In the genomic region with DNA sequence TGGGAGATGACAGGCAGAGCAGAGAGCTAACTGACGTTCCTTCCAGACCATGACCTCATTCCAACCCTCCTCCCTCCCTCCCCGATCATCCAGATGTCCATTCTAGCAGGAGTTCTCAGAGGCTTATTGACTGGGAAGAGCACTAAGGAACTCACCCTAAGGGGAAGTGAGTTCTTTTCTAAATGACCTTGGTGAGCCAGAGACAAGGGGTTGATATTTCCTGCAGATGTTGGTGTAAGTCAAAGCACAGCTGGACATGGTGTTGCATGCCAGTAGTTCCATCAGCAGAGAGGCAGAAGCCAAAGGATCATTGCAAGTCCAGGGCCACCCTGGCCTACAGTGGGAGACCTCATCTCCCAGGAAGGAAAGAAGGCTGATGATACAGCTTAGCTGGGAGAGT, we compare ENCODE assay signal across 23 mouse cellular contexts. TPM values are rescaled to one million over a fixed set of nuclear protein-coding genes. Genes with fewer than 3 reads are reported as not detected.
A peak's percentile ranks its signal among the peaks of the same experiment; 100 is the strongest.
DNase-seq lines count a peak whose midpoint lies in the region; ATAC-seq and TF ChIP-seq lines count a peak whose summit lies in the region.
"Had no signal": no experiment of that assay in that cellular context is flagged by ENCODE, and none has a peak within 500 bp of the region (broad histone marks: within the 10 kb centered on the region; RNA-seq: fewer than 3 reads in every experiment).

No protein-coding gene starts in this region.

- H3K4me2 ChIP-seq in stomach, embryonic 15.5 days = no peak overlapping the region
- H3K4me2 ChIP-seq in forebrain, embryonic 14.5 days (ENCODE audit: low read length) = no peak overlapping the region
- H3K4me2 ChIP-seq: hindbrain, embryonic 12.5 days; limb, embryonic 13.5 days; liver, embryonic 15.5 days; midbrain, embryonic 12.5 days had no signal

- no peak for TF ChIP-seq CTCF in kidney, adult 2 months (conservative IDR thresholded peaks at IDR 0.05; ENCODE audit: insufficient read depth, insufficient read length, low read depth, low read length)

- peak; percentile 12 for DNase-seq in kidney, adult 2 months
- DNase-seq in kidney, postnatal 10 days = no peak
- DNase-seq in brain, adult 2 months (ENCODE audit: low read depth, low spot score) = peak; percentile 17
- peak; percentile 68 to 70 for DNase-seq in heart, postnatal 10 days
- no peak for DNase-seq in forebrain, embryonic 14.5 days (ENCODE audit: low spot score)
- DNase-seq: adrenal gland, postnatal 10 days; cerebellum, adult 9-10 months; embryo, embryonic 11 days; kidney, adult 18-20 months; lung, postnatal 36 days; thymus, adult 2 months had no signal

- H3K36me3 ChIP-seq in kidney, adult 2 months (ENCODE audit: control insufficient read depth, insufficient read depth, low read length) = no peaks in the 10 kb centered on the region
- peaks cover 7% of the 10 kb centered on the region; the same call in 1 of the 2 replicates for H3K36me3 ChIP-seq in stomach, embryonic 15.5 days
- peaks cover 24% of the 10 kb centered on the region for H3K36me3 ChIP-seq in forebrain, embryonic 14.5 days (ENCODE audit: control insufficient read depth, insufficient read depth, low read length)
- H3K36me3 ChIP-seq: hindbrain, embryonic 12.5 days had no signal

- TF ChIP-seq POLR2A in kidney, adult 2 months (IDR thresholded peaks at IDR 0.05; ENCODE audit: low read depth, low read length) = no peak

- ATAC-seq in stomach, embryonic 15.5 days (ENCODE audit: insufficient read depth, low FRiP score, low read depth) = no peak
- ATAC-seq in cerebellum, adult (ENCODE audit: insufficient number of reproducible peaks, low FRiP score, low TSS enrichment) = no peak
- no peak for ATAC-seq in erythroblast, adult 5-6 weeks (replicated peaks; ENCODE audit: low FRiP score, poor library complexity, severe bottlenecking)
- ATAC-seq in forebrain, embryonic 14.5 days = no peak
- ATAC-seq: forebrain, embryonic 16.5 days had no signal

- H3K4me3 ChIP-seq in kidney, adult 2 months (ENCODE audit: insufficient read depth, low read depth, low read length) = no peak overlapping the region
- H3K4me3 ChIP-seq in stomach, embryonic 15.5 days (replicated peaks) = no peak overlapping the region
- no peak overlapping the region for H3K4me3 ChIP-seq in forebrain, embryonic 14.5 days (ENCODE audit: low read depth, low read length)
- H3K4me3 ChIP-seq: hindbrain, embryonic 12.5 days; limb, embryonic 13.5 days; liver, embryonic 15.5 days; midbrain, embryonic 12.5 days; myocyte had no signal

- intact Hi-C loops in heart, postnatal 10 days (cut with DNase I) = loop anchor here (10.0 kb wide), 1 partner anchor 397 kb away; no protein-coding TSS in a partner anchor

- 31% methylated on average over 2 of the region's 2 CpGs for WGBS in kidney, adult 2 months
- 26% methylated on average over 2 of the region's 2 CpGs for WGBS in stomach, embryonic 15.5 days
- WGBS in forebrain, embryonic 14.5 days = 60% methylated on average over 2 of the region's 2 CpGs

- H3K9me3 ChIP-seq in stomach, embryonic 15.5 days = no peaks in the 10 kb centered on the region
- no peaks in the 10 kb centered on the region for H3K9me3 ChIP-seq in forebrain, embryonic 14.5 days (replicated peaks; ENCODE audit: control insufficient read depth, low read length)
- H3K9me3 ChIP-seq: hindbrain, embryonic 12.5 days; limb, embryonic 13.5 days; liver, embryonic 15.5 days; midbrain, embryonic 12.5 days had no signal

- H3K9ac ChIP-seq in stomach, embryonic 15.5 days = no peak overlapping the region
- no peak overlapping the region for H3K9ac ChIP-seq in forebrain, embryonic 14.5 days (ENCODE audit: low read length)
- H3K9ac ChIP-seq: hindbrain, embryonic 12.5 days; limb, embryonic 13.5 days; liver, embryonic 15.5 days; midbrain, embryonic 12.5 days had no signal

- no peaks in the 10 kb centered on the region for H3K27me3 ChIP-seq in kidney, adult 2 months (replicated peaks; ENCODE audit: control insufficient read depth, insufficient read depth, low read length)
- no peaks in the 10 kb centered on the region for H3K27me3 ChIP-seq in stomach, embryonic 15.5 days (replicated peaks)
- H3K27me3 ChIP-seq in forebrain, embryonic 14.5 days (replicated peaks; ENCODE audit: control insufficient read depth, insufficient read depth, low read length) = no peaks in the 10 kb centered on the region
- H3K27me3 ChIP-seq: hindbrain, embryonic 12.5 days; limb, embryonic 13.5 days; liver, embryonic 15.5 days; midbrain, embryonic 12.5 days had no signal

- no peak overlapping the region for H3K27ac ChIP-seq in kidney, adult 2 months (ENCODE audit: insufficient read depth, low read depth, low read length)
- peak overlapping the region; percentile 40; the same call in 1 of the 2 replicates for H3K27ac ChIP-seq in stomach, embryonic 15.5 days
- H3K27ac ChIP-seq in forebrain, embryonic 14.5 days (ENCODE audit: low read depth, low read length) = no peak overlapping the region
- H3K27ac ChIP-seq: hindbrain, embryonic 12.5 days; limb, embryonic 13.5 days; liver, embryonic 15.5 days; midbrain, embryonic 12.5 days had no signal

- peaks cover 28% of the 10 kb centered on the region for H3K4me1 ChIP-seq in kidney, adult 2 months (ENCODE audit: control insufficient read depth, insufficient read depth, low read length)
- peaks cover 3% of the 10 kb centered on the region; the same call in 1 of the 2 replicates for H3K4me1 ChIP-seq in stomach, embryonic 15.5 days
- no peaks in the 10 kb centered on the region for H3K4me1 ChIP-seq in forebrain, embryonic 14.5 days (ENCODE audit: control insufficient read depth, insufficient read depth, low read length)

RNA-seq across cellular contexts. Expression of gene Cdc25a, which starts 22.6 kb away (rescaled TPM):
- 3.2 and 4.3 TPM in 2 replicates for polyA plus RNA-seq in kidney, adult 2 months (2012; rRNA removed)
- total RNA-seq in heart, postnatal 10 days (2021) = 1 to 10 TPM; 7.1 to 9.4 TPM
- polyA plus RNA-seq in stomach, embryonic 15.5 days (2015; fragmentation: Nextera tagmentation; extraction: Ambion mirVana) = 28.8 and 33.2 TPM in 2 replicates
- 10.0 and 11.1 TPM in 2 replicates for total RNA-seq in erythroblast, adult 5-6 weeks (2015; ENCODE audit: low replicate concordance)
- 13.5 and 15.8 TPM in 2 replicates for total RNA-seq in erythroblast, adult 5-6 weeks (2017; ENCODE audit: low replicate concordance)
- polyA plus RNA-seq in forebrain, embryonic 14.5 days (2014; fragmentation: Nextera tagmentation; extraction: Ambion mirVana) = 15.1 and 15.7 TPM in 2 replicates

RNA-seq across cellular contexts. Expression of gene Map4, which starts 33.2 kb away (rescaled TPM):
- 99.0 and 107 TPM in 2 replicates for polyA plus RNA-seq in kidney, adult 2 months (2012; rRNA removed)
- total RNA-seq in heart, postnatal 10 days (2021) = 100 to 1,000 TPM; 294 to 310 TPM
- polyA plus RNA-seq in stomach, embryonic 15.5 days (2015; fragmentation: Nextera tagmentation; extraction: Ambion mirVana) = 55.6 and 63.8 TPM in 2 replicates
- total RNA-seq in erythroblast, adult 5-6 weeks (2015; ENCODE audit: low replicate concordance) = 12.1 and 14.2 TPM in 2 replicates
- 6.0 and 10.5 TPM in 2 replicates for total RNA-seq in erythroblast, adult 5-6 weeks (2017; ENCODE audit: low replicate concordance)
- 90.6 and 108 TPM in 2 replicates for polyA plus RNA-seq in forebrain, embryonic 14.5 days (2014; fragmentation: Nextera tagmentation; extraction: Ambion mirVana)

RNA-seq across cellular contexts. Expression of gene Camp, which starts 48.6 kb away (rescaled TPM):
- not detected in 2 replicates for polyA plus RNA-seq in kidney, adult 2 months (2012; rRNA removed)
- under 1 TPM; 0.36 to 0.60 TPM for total RNA-seq in heart, postnatal 10 days (2021)
- polyA plus RNA-seq in stomach, embryonic 15.5 days (2015; fragmentation: Nextera tagmentation; extraction: Ambion mirVana) = 22.7 and 24.2 TPM in 2 replicates
- total RNA-seq in erythroblast, adult 5-6 weeks (2015; ENCODE audit: low replicate concordance) = 1,587 and 1,606 TPM in 2 replicates
- total RNA-seq in erythroblast, adult 5-6 weeks (2017; ENCODE audit: low replicate concordance) = 742 and 898 TPM in 2 replicates
- polyA plus RNA-seq in forebrain, embryonic 14.5 days (2014; fragmentation: Nextera tagmentation; extraction: Ambion mirVana) = 1.1 TPM in 1 of 2 replicates, not detected in the other
- total RNA-seq: ES-E14; layer of hippocampus, adult 8-10 months; left cerebral cortex, adult 8-10 months had no signal
- polyA plus RNA-seq: forebrain, embryonic 16.5 days; myocyte had no signal

Comparison
In these comparisons a context has a peak if more than half of its experiments do, and no peak if none do; other contexts are left out.
1. DNase-seq: peak in kidney, adult 2 months (single experiment), brain, adult 2 months (single experiment) and heart, postnatal 10 days (2 of 2); none in kidney, postnatal 10 days (single experiment) and forebrain, embryonic 14.5 days (single experiment).
2. RNA of gene Camp, which starts 48.6 kb away (polyA plus RNA-seq): 22.7 to 24.2 TPM in stomach, embryonic 15.5 days; 1.1 TPM in forebrain, embryonic 14.5 days and not detected in kidney, adult 2 months; every median in the first group is over 10 times any median in the second.